Mouse (Mus musculus): Measurements from ENCODE around the gene P2ry1. TPM values are rescaled to one million over a fixed set of nuclear protein-coding genes. Genes with fewer than 3 reads are reported as not detected.

Gene P2ry1
- polyA plus RNA-seq, 1 experiment from 2014 or later = 10.2 TPM

DNA sequence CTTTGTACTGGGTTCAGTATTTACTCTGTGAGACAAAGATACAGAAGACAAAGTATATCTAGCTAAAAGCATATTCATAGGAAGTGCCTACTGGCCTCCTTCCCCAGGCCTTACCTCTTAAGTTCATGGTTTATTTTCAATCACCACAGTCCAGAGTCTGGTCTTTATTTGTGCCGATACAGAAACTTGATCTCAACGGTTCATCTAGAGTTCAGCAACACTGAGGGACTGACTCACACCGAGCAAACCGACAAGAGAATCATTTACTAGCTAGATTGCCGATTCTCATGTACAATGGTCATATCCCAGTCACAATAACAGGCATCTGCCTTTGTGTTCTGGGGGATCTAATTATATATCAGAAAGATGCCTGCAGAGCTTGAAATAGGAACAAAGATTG is 9.1 kb downstream of the P2ry1 start:
- H3K9me3 ChIP-seq (ENCODE audit: control insufficient read depth) = no peaks in the 10 kb centered on the region
- TF ChIP-seq CTCF (IDR thresholded peaks at IDR 0.05; ENCODE audit: low read depth) = no peak
- H3K27ac ChIP-seq (ENCODE audit: low read depth, low read length) = peak overlapping the region; percentile 72
- H3K4me3 ChIP-seq (ENCODE audit: low read depth, low read length) = no peak overlapping the region
- no peaks in the 10 kb centered on the region for H3K36me3 ChIP-seq (ENCODE audit: control insufficient read depth, insufficient read depth)
- H3K9ac ChIP-seq (ENCODE audit: low read depth, low read length) = no peak overlapping the region
- no peaks in the 10 kb centered on the region for H3K27me3 ChIP-seq (replicated peaks; ENCODE audit: control insufficient read depth, insufficient read depth, low read length)
- WGBS = 14% methylated on average over 5 of the region's 5 CpGs
- H3K4me1 ChIP-seq (replicated peaks; ENCODE audit: control insufficient read depth, insufficient read depth, low read length) = 0 out of 2 replicates have a peak, but pooled peaks cover 4% of the 10 kb centered on the region
- peak; percentile 98 for ATAC-seq
- peak overlapping the region; percentile 21; the same call in 1 of the 2 replicates for H3K4me2 ChIP-seq (replicated peaks; ENCODE audit: low read depth)

DNA sequence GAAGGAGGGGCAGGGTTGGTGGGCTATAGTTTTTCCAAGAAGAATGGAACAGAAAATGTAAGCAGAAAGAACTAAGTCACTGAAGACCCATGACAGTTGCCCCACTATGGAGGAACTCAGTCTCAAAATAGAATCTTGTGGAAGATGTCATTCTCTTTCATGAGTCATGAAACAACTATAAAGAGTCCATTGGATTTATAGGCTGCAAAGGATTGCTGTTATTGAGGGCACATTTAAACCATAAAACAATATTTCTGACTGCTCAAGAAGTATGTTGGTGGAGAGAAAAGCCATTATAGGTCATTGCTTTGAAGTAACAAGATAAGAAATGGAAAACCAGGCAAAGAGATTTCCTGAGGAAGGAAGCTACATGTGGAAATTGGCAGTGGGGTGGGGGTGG is 10.0 kb downstream of the P2ry1 start:
- no peaks in the 10 kb centered on the region for H3K27me3 ChIP-seq (replicated peaks; ENCODE audit: control insufficient read depth, insufficient read depth, low read length)
- peak overlapping the region; percentile 69 for H3K27ac ChIP-seq (ENCODE audit: low read depth, low read length)
- no peak overlapping the region for H3K9ac ChIP-seq (ENCODE audit: low read depth, low read length)
- 0 out of 2 replicates have a peak overlapping the region, but pooled peaks have one; percentile 9 for H3K4me2 ChIP-seq (replicated peaks; ENCODE audit: low read depth)
- no peak for TF ChIP-seq CTCF (IDR thresholded peaks at IDR 0.05; ENCODE audit: low read depth)
- H3K4me3 ChIP-seq (ENCODE audit: low read depth, low read length) = no peak overlapping the region
- H3K9me3 ChIP-seq (ENCODE audit: control insufficient read depth) = no peaks in the 10 kb centered on the region
- peak; percentile 64 for ATAC-seq
- H3K4me1 ChIP-seq (replicated peaks; ENCODE audit: control insufficient read depth, insufficient read depth, low read length) = 0 out of 2 replicates have a peak, but pooled peaks cover 3% of the 10 kb centered on the region
- H3K36me3 ChIP-seq (ENCODE audit: control insufficient read depth, insufficient read depth) = no peaks in the 10 kb centered on the region

DNA sequence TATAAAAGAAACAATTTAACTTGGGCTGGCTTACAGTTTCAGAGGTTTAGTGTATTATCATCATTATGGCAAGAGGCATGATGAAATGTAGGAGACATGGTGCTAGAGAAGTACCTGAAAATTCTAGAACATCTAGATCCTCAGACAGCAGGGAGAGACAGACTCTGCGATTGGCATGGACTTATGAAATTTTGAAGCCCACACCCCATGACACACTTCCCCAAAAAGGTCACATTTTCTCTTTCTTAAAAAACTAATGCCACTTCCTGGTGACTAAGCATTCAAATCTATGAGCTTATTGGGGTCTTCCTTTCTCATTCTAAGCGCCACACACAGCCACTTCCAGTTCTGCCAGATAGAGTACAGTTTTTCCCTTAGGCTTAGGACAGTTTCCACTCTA is 14.1 kb downstream of the P2ry1 start:
- WGBS = 81% methylated on average over 2 of the region's 2 CpGs
- Histone ChIP-seq H3K27me3 (replicated peaks; ENCODE audit: control insufficient read depth, insufficient read depth, low read length) (no peaks in the 10 kb centered on the region), H3K4me2 (replicated peaks; ENCODE audit: low read depth) (no peak overlapping the region), H3K4me1 (replicated peaks; ENCODE audit: control insufficient read depth, insufficient read depth, low read length) (0 out of 2 replicates have a peak, but pooled peaks cover 3% of the 10 kb centered on the region), H3K27ac (ENCODE audit: low read depth, low read length) (no peak overlapping the region), H3K9ac (ENCODE audit: low read depth, low read length) (no peak overlapping the region), H3K36me3 (ENCODE audit: control insufficient read depth, insufficient read depth) (no peaks in the 10 kb centered on the region), H3K4me3 (ENCODE audit: low read depth, low read length) (no peak overlapping the region), H3K9me3 (ENCODE audit: control insufficient read depth) (no peaks in the 10 kb centered on the region)
- TF ChIP-seq CTCF (IDR thresholded peaks at IDR 0.05; ENCODE audit: low read depth) = no peak
- no peak for ATAC-seq

DNA sequence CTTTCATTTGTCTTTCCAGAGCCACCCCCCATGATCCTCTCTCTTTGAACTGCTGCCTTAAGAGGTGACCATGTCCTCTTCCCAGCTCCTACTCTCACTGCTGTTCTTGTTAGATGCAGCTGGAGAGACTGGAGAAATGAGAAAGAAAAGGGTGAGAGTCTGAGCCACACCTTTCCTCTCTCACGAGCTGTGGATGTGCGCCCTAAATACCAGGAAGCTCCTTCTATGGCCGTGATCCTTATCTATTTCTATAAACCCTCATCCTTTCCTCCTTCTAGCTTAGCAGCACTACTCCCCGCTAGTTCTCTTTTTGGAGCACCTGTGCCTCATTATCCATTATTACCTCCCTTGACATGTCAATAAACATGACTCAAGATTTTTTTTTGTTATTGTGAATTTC is 29.5 kb downstream of the P2ry1 start:
- Histone ChIP-seq H3K4me3 (ENCODE audit: low read depth, low read length) (no peak overlapping the region), H3K36me3 (ENCODE audit: control insufficient read depth, insufficient read depth) (no peaks in the 10 kb centered on the region), H3K27ac (ENCODE audit: low read depth, low read length) (no peak overlapping the region), H3K4me2 (replicated peaks; ENCODE audit: low read depth) (no peak overlapping the region), H3K27me3 (replicated peaks; ENCODE audit: control insufficient read depth, insufficient read depth, low read length) (no peaks in the 10 kb centered on the region), H3K4me1 (replicated peaks; ENCODE audit: control insufficient read depth, insufficient read depth, low read length) (no peaks in the 10 kb centered on the region), H3K9me3 (ENCODE audit: control insufficient read depth) (no peaks in the 10 kb centered on the region), H3K9ac (ENCODE audit: low read depth, low read length) (no peak overlapping the region)
- WGBS = 36% methylated on average over 4 of the region's 4 CpGs
- no peak for ATAC-seq
- no peak for TF ChIP-seq CTCF (IDR thresholded peaks at IDR 0.05; ENCODE audit: low read depth)

DNA sequence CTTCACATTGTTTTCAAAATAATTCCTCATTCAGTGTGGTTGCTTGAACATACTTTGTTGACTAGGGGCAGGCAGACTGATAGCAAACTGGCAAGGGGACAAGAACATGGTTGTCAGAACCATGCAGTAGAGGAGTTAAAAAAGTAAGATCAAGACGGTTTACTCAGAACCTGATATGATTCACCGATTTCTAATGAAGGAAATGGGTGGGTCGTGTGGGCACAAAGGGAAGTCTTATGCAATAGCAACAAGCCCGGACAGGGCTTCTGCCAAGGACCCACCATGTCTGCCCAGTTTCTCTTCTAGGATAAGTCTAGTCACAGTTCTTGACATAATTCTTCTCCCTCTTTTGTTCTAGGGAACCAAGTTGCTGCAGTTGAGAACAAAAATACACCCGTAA is 33.0 kb downstream of the P2ry1 start:
- Histone ChIP-seq H3K36me3 (ENCODE audit: control insufficient read depth, insufficient read depth) (no peaks in the 10 kb centered on the region), H3K9me3 (ENCODE audit: control insufficient read depth) (no peaks in the 10 kb centered on the region), H3K4me1 (replicated peaks; ENCODE audit: control insufficient read depth, insufficient read depth, low read length) (no peaks in the 10 kb centered on the region), H3K9ac (ENCODE audit: low read depth, low read length) (no peak overlapping the region), H3K27ac (ENCODE audit: low read depth, low read length) (no peak overlapping the region), H3K27me3 (replicated peaks; ENCODE audit: control insufficient read depth, insufficient read depth, low read length) (no peaks in the 10 kb centered on the region), H3K4me2 (replicated peaks; ENCODE audit: low read depth) (no peak overlapping the region), H3K4me3 (ENCODE audit: low read depth, low read length) (no peak overlapping the region)
- no peak for ATAC-seq
- no peak for TF ChIP-seq CTCF (IDR thresholded peaks at IDR 0.05; ENCODE audit: low read depth)
- WGBS = 84% methylated on average over 5 of the region's 5 CpGs

DNA sequence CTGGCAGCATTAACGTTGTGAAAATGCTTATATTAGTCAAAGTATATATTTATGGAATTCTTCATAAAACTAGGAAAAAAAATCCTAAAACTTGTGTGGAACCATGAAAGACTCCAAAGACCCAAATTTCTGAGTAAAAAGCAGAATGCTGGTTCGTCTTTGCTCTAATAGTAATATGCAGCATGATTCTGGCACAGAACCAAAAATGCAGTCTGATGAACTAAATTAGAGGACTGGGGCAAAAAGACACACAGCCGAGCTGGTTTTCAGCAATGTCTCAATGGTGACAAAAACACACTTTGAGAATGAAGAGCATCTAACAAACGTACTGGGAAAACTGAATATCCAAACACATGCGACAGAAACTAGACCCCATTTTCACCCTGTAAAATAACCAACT is 37.3 kb downstream of the P2ry1 start:
- ATAC-seq = no peak
- no peaks in the 10 kb centered on the region for H3K9me3 ChIP-seq (ENCODE audit: control insufficient read depth)
- WGBS = 67% methylated on average over 5 of the region's 5 CpGs
- H3K36me3 ChIP-seq (ENCODE audit: control insufficient read depth, insufficient read depth) = no peaks in the 10 kb centered on the region
- no peak for TF ChIP-seq CTCF (IDR thresholded peaks at IDR 0.05; ENCODE audit: low read depth)
- no peaks in the 10 kb centered on the region for H3K4me1 ChIP-seq (replicated peaks; ENCODE audit: control insufficient read depth, insufficient read depth, low read length)
- H3K27me3 ChIP-seq (replicated peaks; ENCODE audit: control insufficient read depth, insufficient read depth, low read length) = no peaks in the 10 kb centered on the region
- H3K27ac ChIP-seq (ENCODE audit: low read depth, low read length) = no peak overlapping the region
- H3K9ac ChIP-seq (ENCODE audit: low read depth, low read length) = no peak overlapping the region
- H3K4me2 ChIP-seq (replicated peaks; ENCODE audit: low read depth) = no peak overlapping the region
- H3K4me3 ChIP-seq (ENCODE audit: low read depth, low read length) = no peak overlapping the region

Measured in intestine, postnatal 0 days (tissue).